Mouse (Mus musculus) liver, postnatal 0 days (tissue): ENCODE data around the gene Heatr4.

ENCODE experiments used
- CTCF ChIP-seq: sonication (generic); IDR thresholded peaks from 2 replicates; pipeline ENCODE4 v1.5.1; 2016; ENCODE audit warnings: antibody characterized with exemption, low read depth
- EP300 ChIP-seq: IDR thresholded peaks from 2 replicates; pipeline ENCODE4 v1.6.1; 2016; ENCODE audit warnings: antibody characterized with exemption, low read depth, mild to moderate bottlenecking

- TF ChIP-seq CTCF (no peak), EP300 (no peak)
These were observed 19.2 kb upstream of the Heatr4 start for GRCm38 (mm10) chr12:84003866-84004265.
